Mouse (Mus musculus) macrophage (primary cell): ENCODE data around the gene Fau. TPM values are rescaled to one million over a fixed set of nuclear protein-coding genes. Genes with fewer than 3 reads are reported as not detected.

Experiments used
- H3K27ac ChIP-seq: fragments of 350-480 bp; formaldehyde crosslinking; 2 replicates; pipeline ENCODE4 v1.9.0; 2021
- H3K36me3 ChIP-seq: fragments of 350-480 bp; formaldehyde crosslinking; 2 replicates; pipeline ENCODE4 v1.9.0; 2021; ENCODE audit errors: inconsistent target
- H3K4me3 ChIP-seq: fragments of 350-480 bp; formaldehyde crosslinking; 2 replicates; pipeline ENCODE4 v1.9.0; 2021; ENCODE audit errors: inconsistent target
- H3K79me2 ChIP-seq: fragments of 350-480 bp; formaldehyde crosslinking; 2 replicates; pipeline ENCODE4 v1.9.0; 2021; ENCODE audit errors: inconsistent target
- WGBS: methylation state at CpG from one replicate; pipeline ENCODE4 v1.1.7; 2026; ENCODE audit warnings: inconsistent platforms; ENCODE audit not compliant: missing documents; 5-methylcytosine and 5-hydroxymethylcytosine counted together
- polyA plus RNA-seq: library from polyadenylated mRNA; stranded (reverse); fragments of 250-400 nt; gene quantifications from 3 replicates; pipeline ENCODE4 v1.2.4, GENCODE M21; 2018; ENCODE audit warnings: inconsistent platforms

The Fau gene
- polyA plus RNA-seq, 1 experiment from 2014 or later, result 767 TPM

- H3K4me3 ChIP-seq, result peak overlapping the region; percentile 78
- H3K27ac ChIP-seq, result peak overlapping the region; percentile 78
- 39% methylated on average over 5 of the region's 5 CpGs for WGBS
- H3K79me2 ChIP-seq, result peaks cover 68% of the 10 kb centered on the region
- H3K36me3 ChIP-seq, result peaks cover 23% of the 10 kb centered on the region
These were observed 869 bp downstream of the Fau start for GRCm38 (mm10) chr19:6058513-6058912.

- H3K27ac ChIP-seq, result peak overlapping the region; percentile 78; the same call in 1 of the 2 replicates
- H3K36me3 ChIP-seq, result peaks cover 18% of the 10 kb centered on the region
These were observed 1.3 kb downstream of the Fau start for GRCm38 (mm10) chr19:6058966-6059365.

GRCm38 (mm10) chr19:6061021-6061533 lies 3.4 kb downstream of the Fau start, which contains the start of gene Znhit2:
TSS of gene Znhit2 (plus strand) at chr19:6061192.
- peak within 1 kb of the TSS; percentile 58 for H3K27ac ChIP-seq
- peaks cover 51% of the 10 kb centered on the region for H3K79me2 ChIP-seq
- H3K4me3 ChIP-seq, result peak within 1 kb of the TSS; percentile 62
- WGBS, result under 1% methylated on average over 57 of the region's 58 CpGs
- H3K36me3 ChIP-seq, result no peaks in the 10 kb centered on the region

More at GRCm38 (mm10) chr19:6058966-6059365, 1.3 kb downstream of the Fau start:
- WGBS, result 87% methylated on average over 5 of the region's 5 CpGs
- Histone ChIP-seq H3K79me2 (peaks cover 68% of the 10 kb centered on the region), H3K4me3 (peak overlapping the region; percentile 78)

GRCm38 (mm10) chr19:6061641-6062302 lies 4.1 kb downstream of the Fau start:
- H3K4me3 ChIP-seq, result peak overlapping the region; percentile 62
- H3K27ac ChIP-seq, result peak overlapping the region; percentile 58
- H3K79me2 ChIP-seq, result peaks cover 44% of the 10 kb centered on the region
- under 1% methylated on average over 43 of the region's 44 CpGs for WGBS
- H3K36me3 ChIP-seq, result no peaks in the 10 kb centered on the region

DNA sequence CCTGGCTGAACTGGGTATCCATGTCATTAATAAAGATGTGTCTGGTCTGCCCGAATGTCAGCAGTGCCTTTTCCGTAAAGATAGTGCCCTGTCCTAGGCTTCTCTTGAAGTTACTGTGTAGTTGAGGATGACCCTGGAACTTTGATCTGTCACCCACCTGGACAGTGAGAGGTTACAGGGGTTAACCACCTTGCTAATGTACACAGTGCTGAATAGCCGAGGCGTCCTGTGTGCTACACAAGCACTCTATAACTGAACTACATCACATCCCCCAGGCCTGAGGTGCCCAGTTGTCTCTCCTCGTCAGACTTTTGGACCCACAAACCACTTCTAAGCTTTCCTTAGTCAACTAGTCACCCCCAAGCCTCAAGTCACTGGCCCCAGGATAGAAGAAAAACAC lies 4.8 kb downstream of the Fau start:
- Histone ChIP-seq H3K4me3 (peak overlapping the region; percentile 62), H3K27ac (peak overlapping the region; percentile 58; the same call in 1 of the 2 replicates), H3K79me2 (peaks cover 38% of the 10 kb centered on the region), H3K36me3 (no peaks in the 10 kb centered on the region)
- 63% methylated on average over 5 of the region's 5 CpGs for WGBS

DNA sequence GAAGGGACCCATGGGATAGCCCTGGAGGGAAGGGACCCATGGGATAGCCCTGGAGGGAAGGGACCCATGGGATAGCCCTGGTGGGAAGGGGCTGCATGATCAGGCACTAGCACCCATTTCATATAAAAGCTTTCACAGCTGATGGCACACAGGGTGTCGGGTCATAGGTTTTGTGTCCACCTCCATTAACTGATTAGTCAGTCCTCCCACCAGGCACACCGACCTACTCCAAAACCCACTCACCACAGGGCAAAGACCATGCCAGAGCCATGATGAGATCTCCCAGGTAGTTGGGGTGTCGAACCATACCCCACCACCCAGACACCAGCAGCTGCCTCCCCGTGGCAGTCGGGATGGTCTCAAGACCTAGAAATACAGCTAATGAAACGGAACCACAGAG lies 5.4 kb downstream of the Fau start:
- WGBS, result 100% methylated on average over 4 of the region's 6 CpGs
- Histone ChIP-seq H3K27ac (no peak overlapping the region), H3K36me3 (no peaks in the 10 kb centered on the region), H3K4me3 (no peak overlapping the region), H3K79me2 (peaks cover 33% of the 10 kb centered on the region)

DNA sequence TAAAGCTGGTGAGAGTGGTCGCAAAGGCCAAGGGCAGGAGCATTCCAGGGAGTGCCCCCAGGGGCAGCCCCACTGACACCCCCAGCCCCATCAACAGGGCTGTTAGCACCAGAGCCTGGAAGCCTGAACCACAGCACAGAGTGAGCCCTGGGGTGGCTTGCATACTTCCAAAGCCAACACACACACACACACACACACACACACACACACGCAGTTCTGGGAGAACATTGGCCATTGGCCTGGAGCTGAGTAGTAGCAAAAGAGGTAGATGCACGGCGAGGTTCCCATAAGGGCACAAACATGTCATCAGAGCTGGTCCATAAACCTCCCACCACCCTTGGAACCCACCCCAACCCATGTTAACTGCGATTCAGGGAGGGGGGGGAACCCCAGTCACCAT lies 8.9 kb downstream of the Fau start:
- 38% methylated on average over 5 of the region's 5 CpGs for WGBS
- Histone ChIP-seq H3K4me3 (peak overlapping the region; percentile 76), H3K36me3 (peaks cover 18% of the 10 kb centered on the region; the same call in 1 of the 2 replicates), H3K79me2 (peaks cover 16% of the 10 kb centered on the region), H3K27ac (0 out of 2 replicates have a peak overlapping the region, but pooled peaks have one; percentile 79)

GRCm38 (mm10) chr19:6067011-6067723 lies 9.5 kb downstream of the Fau start:
- H3K79me2 ChIP-seq, result peaks cover 14% of the 10 kb centered on the region
- 3% methylated on average over 25 of the region's 30 CpGs for WGBS
- H3K27ac ChIP-seq, result peak overlapping the region; percentile 79
- H3K4me3 ChIP-seq, result peak overlapping the region; percentile 76
- peaks cover 18% of the 10 kb centered on the region; the same call in 1 of the 2 replicates for H3K36me3 ChIP-seq

DNA sequence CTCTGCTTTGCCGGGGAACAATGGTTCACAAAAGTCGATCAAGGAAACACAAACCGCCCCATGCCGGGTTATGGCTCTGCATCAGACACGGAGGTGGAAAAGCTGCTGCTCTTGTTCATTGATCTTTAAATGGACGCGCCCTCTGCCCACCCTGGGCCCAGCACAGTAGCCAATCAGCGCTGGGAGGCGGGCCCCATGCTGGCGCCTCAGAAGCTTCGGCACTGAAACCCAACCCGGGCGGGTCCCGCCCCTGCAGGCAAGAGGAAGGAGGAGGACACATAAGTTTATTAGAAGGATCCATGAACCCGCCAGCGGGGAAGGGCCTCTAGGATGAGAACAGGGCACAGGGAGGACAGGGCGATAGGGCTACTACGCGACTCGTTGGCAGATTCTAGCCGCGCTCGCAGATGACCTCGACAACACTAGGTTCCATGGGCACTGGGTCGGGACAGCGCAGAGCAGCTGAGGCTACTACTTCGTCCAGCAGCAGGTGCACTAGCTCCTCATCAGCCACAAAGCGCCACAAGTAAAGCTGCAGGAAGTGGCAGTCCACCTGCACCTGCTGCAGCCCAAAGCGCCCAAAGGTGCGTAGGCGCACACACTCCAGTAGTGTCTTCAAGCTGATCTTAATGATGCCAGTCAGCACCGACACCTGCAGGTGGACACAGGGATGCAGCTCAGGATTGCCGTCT lies 10.2 kb downstream of the Fau start, which contains the start of gene Tm7sf2:
Gene Tm7sf2 (minus strand): TSS at position 650 of the 692 bp plus-strand sequence.
- H3K27ac ChIP-seq, result peak within 1 kb of the TSS; percentile 79
- H3K36me3 ChIP-seq, result peaks cover 18% of the 10 kb centered on the region; the same call in 1 of the 2 replicates
- WGBS, result 21% methylated on average over 33 of the region's 33 CpGs
- H3K4me3 ChIP-seq, result peak within 1 kb of the TSS; percentile 76
- peaks cover 14% of the 10 kb centered on the region for H3K79me2 ChIP-seq

GRCm38 (mm10) chr19:6068951-6069350 lies 11.3 kb downstream of the Fau start:
- Histone ChIP-seq H3K36me3 (peaks cover 18% of the 10 kb centered on the region; the same call in 1 of the 2 replicates), H3K79me2 (peaks cover 18% of the 10 kb centered on the region), H3K27ac (no peak overlapping the region), H3K4me3 (no peak overlapping the region)
- WGBS, result 90% methylated on average over 4 of the region's 4 CpGs

DNA sequence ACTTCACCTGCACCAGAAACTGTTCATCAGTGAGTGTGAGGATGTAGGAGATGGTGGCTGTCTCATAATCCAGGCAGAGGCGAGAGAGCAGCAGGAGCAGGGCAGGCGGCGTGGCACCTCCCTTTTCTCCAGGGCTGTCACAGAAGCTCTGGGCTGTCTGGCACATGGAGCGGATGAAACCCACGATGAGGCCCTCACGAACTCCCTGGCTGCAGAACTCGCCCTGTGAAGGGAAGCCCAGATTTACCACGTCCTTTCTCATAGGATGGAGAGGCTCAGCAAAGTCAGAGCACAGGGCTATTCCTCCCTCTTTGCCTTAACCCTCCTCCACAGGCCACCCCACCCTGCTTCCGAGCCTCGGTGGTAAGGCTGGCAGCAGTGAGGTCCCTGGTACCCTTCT lies 12.2 kb downstream of the Fau start:
- 89% methylated on average over 8 of the region's 10 CpGs for WGBS
- no peak overlapping the region for H3K27ac ChIP-seq
- H3K79me2 ChIP-seq, result peaks cover 22% of the 10 kb centered on the region
- H3K36me3 ChIP-seq, result peaks cover 18% of the 10 kb centered on the region; the same call in 1 of the 2 replicates
- no peak overlapping the region for H3K4me3 ChIP-seq

DNA sequence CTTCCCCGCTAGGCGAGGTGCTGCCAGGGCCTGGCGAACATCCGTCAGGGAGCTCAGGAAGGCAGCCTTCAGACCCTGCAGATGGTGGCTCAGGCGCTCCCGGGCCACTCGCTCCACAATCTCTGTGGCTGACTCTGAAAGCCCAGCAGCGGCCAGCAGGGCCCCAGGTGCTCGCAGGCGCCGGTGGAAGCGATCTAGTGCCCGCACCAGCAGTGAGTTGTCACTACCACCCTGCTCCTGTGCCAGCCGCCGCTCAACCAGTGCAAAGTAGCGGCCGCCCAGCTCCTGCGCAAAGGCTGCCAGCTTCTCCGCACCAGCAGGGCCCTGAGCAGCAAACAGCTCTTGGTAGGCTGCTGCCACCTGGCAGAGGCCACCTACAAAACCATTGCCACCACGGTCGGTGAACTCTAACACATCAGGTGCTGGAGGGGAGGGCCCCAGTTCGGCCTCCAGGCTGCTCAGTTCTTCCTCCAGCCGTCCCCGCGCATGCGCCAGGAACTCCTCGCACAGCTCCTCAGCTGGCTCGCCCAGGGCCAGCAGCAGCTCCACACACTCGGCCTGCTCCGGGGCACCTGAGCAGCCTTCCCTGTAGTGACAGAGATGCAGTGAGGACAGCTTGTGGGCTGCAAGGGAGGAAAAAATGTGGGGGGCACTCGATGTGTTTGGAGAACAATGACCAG lies 13.1 kb downstream of the Fau start:
- H3K36me3 ChIP-seq, result peaks cover 18% of the 10 kb centered on the region; the same call in 1 of the 2 replicates
- H3K79me2 ChIP-seq, result peaks cover 30% of the 10 kb centered on the region
- no peak overlapping the region for H3K27ac ChIP-seq
- no peak overlapping the region for H3K4me3 ChIP-seq
- WGBS, result 93% methylated on average over 31 of the region's 31 CpGs

DNA sequence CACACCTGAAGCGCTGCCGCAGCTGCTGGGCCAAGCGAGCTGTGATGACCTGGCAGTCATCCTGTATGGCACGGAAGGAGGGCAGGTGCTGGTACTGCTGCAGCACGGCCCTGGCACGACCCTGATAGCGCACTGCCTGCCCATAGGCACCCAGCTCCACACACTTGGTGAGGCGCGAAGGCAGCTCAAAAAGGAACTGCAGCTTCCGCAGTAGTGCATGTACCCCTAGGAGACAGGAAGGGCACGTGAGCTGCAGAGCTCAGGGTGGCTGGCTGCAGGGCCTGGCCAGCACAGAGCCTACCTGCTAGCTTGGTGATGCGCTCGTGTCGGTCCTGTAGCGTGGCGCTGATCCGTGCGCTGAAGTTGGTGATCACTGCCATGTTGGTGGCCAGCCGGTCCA lies 13.6 kb downstream of the Fau start:
- 60% methylated on average over 11 of the region's 19 CpGs for WGBS
- H3K27ac ChIP-seq, result no peak overlapping the region
- H3K4me3 ChIP-seq, result no peak overlapping the region
- H3K79me2 ChIP-seq, result peaks cover 36% of the 10 kb centered on the region
- peaks cover 18% of the 10 kb centered on the region; the same call in 1 of the 2 replicates for H3K36me3 ChIP-seq

- Histone ChIP-seq H3K4me3 (peak overlapping the region; percentile 7; the same call in 1 of the 2 replicates), H3K79me2 (peaks cover 42% of the 10 kb centered on the region), H3K27ac (peak overlapping the region; percentile 72), H3K36me3 (peaks cover 14% of the 10 kb centered on the region; the same call in 1 of the 2 replicates)
- WGBS, result 32% methylated on average over 5 of the region's 5 CpGs
These were observed 16.2 kb downstream of the Fau start for GRCm38 (mm10) chr19:6073889-6074288.
